Mouse (Mus musculus): ENCODE results near the gene Arih1. TPM values are rescaled to one million over a fixed set of nuclear protein-coding genes. Genes with fewer than 3 reads are reported as not detected.

Arih1 gene
- total RNA-seq, 2 experiments from 2014 or later: 83.9 to 90.7 TPM

- intact Hi-C loops (cut with DNase I): no loop called here
- DNase-seq: no peak
These were observed 147.3 kb downstream of the Arih1 start for GRCm38 (mm10) chr9:59339107-59339506.

GRCm38 (mm10) chr9:59338411-59338810 lies 148.0 kb downstream of the Arih1 start:
- no peak for DNase-seq
- intact Hi-C loops (cut with DNase I): no loop called here

Other genes with a start within 250 kb of the Arih1 start
- gene Adpgk, start 195.1 kb downstream of the Arih1 start, total RNA-seq (2021): 10 to 100 TPM; 11.3 to 12.6 TPM
- 1 to 10 TPM; 2.8 to 3.5 TPM for gene Bbs4, start 133.1 kb downstream of the Arih1 start, total RNA-seq (2021)
- 10 to 100 TPM; 33.1 to 38.1 TPM for gene Hexa, start 52.9 kb upstream of the Arih1 start, total RNA-seq (2021)
- under 1 TPM; 0.22 to 0.31 TPM for gene Tmem202, start 53.2 kb upstream of the Arih1 start, total RNA-seq (2021)
- gene Celf6, start 91.3 kb upstream of the Arih1 start, total RNA-seq (2021): not detected
- gene Parp6, start 130.7 kb upstream of the Arih1 start, total RNA-seq (2021): 10 to 100 TPM; 15.6 to 19.3 TPM
- 1,000 to 10,000 TPM; 1,252 to 1,287 TPM for gene Pkm, start 169.8 kb upstream of the Arih1 start, total RNA-seq (2021)
- gene Gramd2, start 193.5 kb upstream of the Arih1 start, total RNA-seq (2021): under 1 TPM in 1 of 2 experiments, not detected in 1; 0.26 TPM